Mouse (Mus musculus) megakaryocyte, embryonic 14.5 days (primary cell): ENCODE data around the gene Shox2.

Experiments
- FLI1 ChIP-seq: IDR thresholded peaks from 2 replicates; pipeline ENCODE4 v1.6.1; 2012; ENCODE audit warnings: low read length, inconsistent platforms, mixed read lengths
- GATA1 ChIP-seq: IDR thresholded peaks from 3 replicates; pipeline ENCODE4 v1.6.1; 2012; ENCODE audit warnings: mixed read lengths, low read length, inconsistent platforms, borderline replicate concordance

- TF ChIP-seq GATA1 (no peak), FLI1 (no peak)
These were observed 4.7 kb upstream of the Shox2 start for GRCm38 (mm10) chr3:66986287-66986560.
